Mouse (Mus musculus) hindbrain, embryonic 16.5 days (tissue): Measurements from ENCODE around the gene Slc35f3. TPM values are rescaled to one million over a fixed set of nuclear protein-coding genes. Genes with fewer than 3 reads are reported as not detected.

Experiments used
- ATAC-seq: fragments of 200-750 bp; cut with Nextera tagmentation; 2 replicates; pipeline ENCODE4 v1.8.0; 2017; ENCODE audit warnings: moderate TSS enrichment, moderate library complexity
- H3K27ac ChIP-seq: fragments of 300-500 bp; sonication (generic); 2 replicates; pipeline ENCODE4 v1.5.1; 2014; ENCODE audit warnings: low read depth, mild to moderate bottlenecking, control low read depth, low read length, moderate library complexity
- H3K27me3 ChIP-seq: fragments of 300-500 bp; sonication (generic); replicated peaks from 2 replicates; pipeline ENCODE4 v1.6.1; 2014; ENCODE audit warnings: low read length; ENCODE audit not compliant: control insufficient read depth, insufficient read depth
- H3K36me3 ChIP-seq: fragments of 300-500 bp; sonication (generic); 2 replicates; pipeline ENCODE4 v1.6.1; 2014; ENCODE audit warnings: mild to moderate bottlenecking, low read length, moderate library complexity, mixed read lengths; ENCODE audit not compliant: control insufficient read depth, insufficient read depth
- H3K4me1 ChIP-seq: fragments of 300-500 bp; sonication (generic); 2 replicates; pipeline ENCODE4 v1.6.1; 2014; ENCODE audit warnings: low read depth, low read length; ENCODE audit not compliant: control insufficient read depth, insufficient read depth
- H3K4me2 ChIP-seq: fragments of 300-500 bp; sonication (generic); 2 replicates; pipeline ENCODE4 v1.6.1; 2014; ENCODE audit warnings: mild to moderate bottlenecking, low read length, control low read depth, moderate library complexity
- H3K4me3 ChIP-seq: fragments of 300-500 bp; sonication (generic); 2 replicates; pipeline ENCODE4 v1.5.1; 2014; ENCODE audit warnings: mild to moderate bottlenecking, low read length, control low read depth, moderate library complexity
- H3K9ac ChIP-seq: fragments of 300-500 bp; sonication (generic); 2 replicates; pipeline ENCODE4 v1.6.1; 2014; ENCODE audit warnings: low read depth, mild to moderate bottlenecking, control low read depth, low read length, moderate library complexity
- H3K9me3 ChIP-seq: fragments of 300-500 bp; sonication (generic); 2 replicates; pipeline ENCODE4 v1.6.1; 2014; ENCODE audit warnings: mild to moderate bottlenecking, low read length, moderate library complexity; ENCODE audit not compliant: control insufficient read depth
- WGBS: fragments of 180-500 bp; shearing (Covaris S2); extraction: QIAGEN DNeasy Blood & Tissue Kit; methylation state at CpG from one replicate; pipeline ENCODE4 v1.1.7; 2014; 5-methylcytosine and 5-hydroxymethylcytosine counted together
- polyA plus RNA-seq: library from polyadenylated mRNA; unstranded; fragments of >200 nt; fragmentation: Nextera tagmentation; extraction: Ambion mirVana; gene quantifications from 2 replicates; pipeline ENCODE4 v1.2.1, GENCODE M21; 2015

Gene Slc35f3
- polyA plus RNA-seq, 1 experiment from 2014 or later, result 5.3 TPM

- Histone ChIP-seq H3K27ac (no peak overlapping the region), H3K36me3 (no peaks in the 10 kb centered on the region), H3K9me3 (no peaks in the 10 kb centered on the region), H3K27me3 (no peaks in the 10 kb centered on the region), H3K4me2 (no peak overlapping the region), H3K9ac (no peak overlapping the region), H3K4me1 (no peaks in the 10 kb centered on the region), H3K4me3 (no peak overlapping the region)
- ATAC-seq, result no peak
- 64% methylated on average over 4 of the region's 4 CpGs for WGBS
Observed at GRCm38 (mm10) chr8:126405030-126405429, 106.7 kb downstream of the Slc35f3 start.

GRCm38 (mm10) chr8:126420834-126421233, 122.5 kb downstream of the Slc35f3 start:
- Histone ChIP-seq H3K36me3 (peaks cover 3% of the 10 kb centered on the region; the same call in 1 of the 2 replicates), H3K27me3 (no peaks in the 10 kb centered on the region), H3K4me2 (no peak overlapping the region), H3K27ac (no peak overlapping the region), H3K4me3 (no peak overlapping the region), H3K9ac (no peak overlapping the region), H3K4me1 (peaks cover 11% of the 10 kb centered on the region), H3K9me3 (no peaks in the 10 kb centered on the region)
- ATAC-seq, result no peak
- 85% methylated on average over 3 of the region's 3 CpGs for WGBS

- Histone ChIP-seq H3K4me1 (peaks cover 11% of the 10 kb centered on the region), H3K4me3 (peak within 1 kb of the TSS; percentile 88), H3K27ac (peak within 1 kb of the TSS; percentile 90), H3K27me3 (no peaks in the 10 kb centered on the region), H3K9me3 (no peaks in the 10 kb centered on the region), H3K4me2 (peak within 1 kb of the TSS; percentile 57), H3K36me3 (peaks cover 13% of the 10 kb centered on the region), H3K9ac (peak within 1 kb of the TSS; percentile 92)
- WGBS, result under 1% methylated on average over 61 of the region's 61 CpGs
- ATAC-seq, result peak; percentile 98
Observed at GRCm38 (mm10) chr8:126422174-126422919, 124.0 kb downstream of the Slc35f3 start, which contains the start of gene Coa6. Coa6 (plus strand) TSS chr8:126422515.

GRCm38 (mm10) chr8:126422920-126423300, 124.6 kb downstream of the Slc35f3 start:
- Histone ChIP-seq H3K27me3 (no peaks in the 10 kb centered on the region), H3K4me2 (peak overlapping the region; percentile 53), H3K9me3 (no peaks in the 10 kb centered on the region), H3K4me3 (peak overlapping the region; percentile 88), H3K27ac (peak overlapping the region; percentile 90), H3K4me1 (peaks cover 11% of the 10 kb centered on the region), H3K9ac (peak overlapping the region; percentile 92), H3K36me3 (peaks cover 19% of the 10 kb centered on the region)
- WGBS, result 5% methylated on average over 9 of the region's 9 CpGs
- peak; percentile 69 for ATAC-seq

GRCm38 (mm10) chr8:126424163-126424562, 125.8 kb downstream of the Slc35f3 start:
- Histone ChIP-seq H3K27me3 (no peaks in the 10 kb centered on the region), H3K27ac (no peak overlapping the region), H3K9ac (no peak overlapping the region), H3K36me3 (peaks cover 25% of the 10 kb centered on the region), H3K4me2 (no peak overlapping the region), H3K4me1 (peaks cover 11% of the 10 kb centered on the region), H3K4me3 (no peak overlapping the region), H3K9me3 (no peaks in the 10 kb centered on the region)
- 88% methylated on average over 4 of the region's 4 CpGs for WGBS
- no peak for ATAC-seq

- ATAC-seq, result no peak
- 82% methylated on average over 1 of the region's 1 CpGs for WGBS
Observed at GRCm38 (mm10) chr8:126424946-126425345, 126.6 kb downstream of the Slc35f3 start.

GRCm38 (mm10) chr8:126429635-126430034, 131.3 kb downstream of the Slc35f3 start:
- H3K27ac ChIP-seq, result no peak overlapping the region
- ATAC-seq, result no peak
- no peaks in the 10 kb centered on the region for H3K27me3 ChIP-seq
- no peak overlapping the region for H3K4me3 ChIP-seq
- H3K4me1 ChIP-seq, result no peaks in the 10 kb centered on the region
- no peak overlapping the region for H3K4me2 ChIP-seq
- peaks cover 32% of the 10 kb centered on the region for H3K36me3 ChIP-seq
- no peak overlapping the region for H3K9ac ChIP-seq
- no peaks in the 10 kb centered on the region for H3K9me3 ChIP-seq
- 94% methylated on average over 5 of the region's 5 CpGs for whole genome bisulfite sequencing

More at GRCm38 (mm10) chr8:126424946-126425345, 126.6 kb downstream of the Slc35f3 start:
- H3K27ac ChIP-seq, result no peak overlapping the region
- H3K4me2 ChIP-seq, result no peak overlapping the region
- no peak overlapping the region for H3K9ac ChIP-seq
- H3K4me1 ChIP-seq, result peaks cover 11% of the 10 kb centered on the region
- H3K9me3 ChIP-seq, result no peaks in the 10 kb centered on the region
- H3K4me3 ChIP-seq, result no peak overlapping the region
- peaks cover 25% of the 10 kb centered on the region for H3K36me3 ChIP-seq
- H3K27me3 ChIP-seq, result no peaks in the 10 kb centered on the region

- no peak overlapping the region for H3K27ac ChIP-seq
- no peaks in the 10 kb centered on the region for H3K9me3 ChIP-seq
- H3K36me3 ChIP-seq, result peaks cover 25% of the 10 kb centered on the region
- no peak overlapping the region for H3K4me2 ChIP-seq
- H3K9ac ChIP-seq, result no peak overlapping the region
- no peaks in the 10 kb centered on the region for H3K27me3 ChIP-seq
- H3K4me3 ChIP-seq, result no peak overlapping the region
- no peak for ATAC-seq
- WGBS, result 88% methylated on average over 7 of the region's 7 CpGs
- no peaks in the 10 kb centered on the region for H3K4me1 ChIP-seq
Observed at GRCm38 (mm10) chr8:126433827-126434226, 135.5 kb downstream of the Slc35f3 start.

GRCm38 (mm10) chr8:126438937-126439336, 140.6 kb downstream of the Slc35f3 start:
- Histone ChIP-seq H3K27ac (no peak overlapping the region), H3K9me3 (no peaks in the 10 kb centered on the region), H3K4me1 (no peaks in the 10 kb centered on the region), H3K27me3 (no peaks in the 10 kb centered on the region), H3K4me2 (no peak overlapping the region), H3K4me3 (no peak overlapping the region), H3K9ac (no peak overlapping the region), H3K36me3 (peaks cover 25% of the 10 kb centered on the region)
- no peak for ATAC-seq
- 65% methylated on average over 2 of the region's 2 CpGs for WGBS
